Mouse (Mus musculus) brain, embryonic 14.5 days (tissue): ENCODE results near the gene Cryaa. TPM values are rescaled to one million over a fixed set of nuclear protein-coding genes. Genes with fewer than 3 reads are reported as not detected.

Experiments
- DNase-seq: peaks from one replicate; pipeline ENCODE4 v3.0.0-alpha.2; 2011; ENCODE audit warnings: low read depth
- CTCF ChIP-seq: fragments of 200-500 bp; IDR thresholded peaks from 2 replicates; pipeline ENCODE4 v1.5.1; 2012; ENCODE audit warnings: inconsistent platforms, mild to moderate bottlenecking, moderate library complexity, borderline replicate concordance; ENCODE audit not compliant: insufficient read depth, insufficient read length; ENCODE audit errors: extremely low read depth
- POLR2A ChIP-seq: fragments of 200-500 bp; IDR thresholded peaks from 2 replicates; pipeline ENCODE4 v1.6.1; 2012; ENCODE audit warnings: mild to moderate bottlenecking, inconsistent platforms, borderline replicate concordance; ENCODE audit not compliant: poor library complexity, insufficient read depth, insufficient read length, severe bottlenecking; ENCODE audit errors: extremely low read depth
- polyA plus RNA-seq: library from polyadenylated mRNA; depleted of rRNA; stranded (reverse); fragments of >200 nt; gene quantifications from 2 replicates; pipeline ENCODE4 v1.2.3, GENCODE M21; 2012

The Cryaa gene
- polyA plus RNA-seq, 1 experiment, result 0.12 TPM

GRCm38 (mm10) chr17:31646199-31647002, 31.2 kb upstream of the Cryaa start:
- DNase-seq, result no peak
- TF ChIP-seq CTCF (no peak), POLR2A (no peak)

DNA sequence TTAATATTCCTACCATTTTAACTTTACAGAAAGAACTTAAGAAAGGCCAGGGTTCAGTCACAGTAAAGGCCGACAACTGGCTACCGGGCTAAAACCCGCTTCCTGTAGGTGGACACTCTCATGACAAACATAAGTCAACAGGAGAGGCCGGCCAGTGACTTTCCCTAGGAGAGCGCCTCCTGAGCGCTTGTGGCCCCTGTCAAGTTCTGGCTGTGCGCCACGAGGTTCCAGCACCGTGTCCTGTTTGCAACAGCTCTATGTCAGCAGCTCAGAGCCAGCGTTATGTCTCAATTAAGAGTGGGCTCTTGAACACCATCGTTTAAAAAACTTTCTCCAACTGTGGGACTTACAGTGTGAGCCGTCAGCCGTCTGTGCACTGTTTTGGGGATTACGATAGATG, 25.5 kb upstream of the Cryaa start:
- TF ChIP-seq POLR2A (no peak), CTCF (no peak)
- DNase-seq, result no peak

GRCm38 (mm10) chr17:31653277-31653676, 24.3 kb upstream of the Cryaa start:
- TF ChIP-seq POLR2A (no peak), CTCF (no peak)
- DNase-seq, result no peak

- no peak for DNase-seq
- TF ChIP-seq POLR2A (no peak), CTCF (no peak)
Observed at GRCm38 (mm10) chr17:31655366-31655765, 22.2 kb upstream of the Cryaa start.

DNA sequence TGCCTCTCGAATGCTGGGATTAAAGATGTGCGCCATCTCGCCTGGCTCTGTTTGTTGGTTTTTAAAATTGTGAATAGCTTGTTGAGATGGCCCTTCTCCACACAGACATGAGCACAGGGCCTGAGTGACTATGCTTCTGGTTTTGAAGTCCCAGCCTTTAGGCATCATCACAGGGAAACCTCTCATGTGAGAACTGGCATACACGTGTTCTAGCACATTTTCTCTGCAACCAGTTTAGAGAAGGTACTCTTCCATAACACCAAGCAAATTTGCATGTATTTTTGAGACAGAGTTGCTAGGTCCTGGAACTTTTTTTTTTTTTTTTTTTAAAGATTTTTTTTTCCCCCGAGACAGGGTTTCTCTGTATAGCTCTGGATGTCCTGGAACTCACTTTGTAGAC, 20.9 kb upstream of the Cryaa start:
- no peak for TF ChIP-seq POLR2A
- no peak for TF ChIP-seq CTCF
- no peak for DNase-seq

GRCm38 (mm10) chr17:31657141-31657983, 20.2 kb upstream of the Cryaa start:
- no peak for DNase-seq
- TF ChIP-seq CTCF (no peak), POLR2A (no peak)

DNA sequence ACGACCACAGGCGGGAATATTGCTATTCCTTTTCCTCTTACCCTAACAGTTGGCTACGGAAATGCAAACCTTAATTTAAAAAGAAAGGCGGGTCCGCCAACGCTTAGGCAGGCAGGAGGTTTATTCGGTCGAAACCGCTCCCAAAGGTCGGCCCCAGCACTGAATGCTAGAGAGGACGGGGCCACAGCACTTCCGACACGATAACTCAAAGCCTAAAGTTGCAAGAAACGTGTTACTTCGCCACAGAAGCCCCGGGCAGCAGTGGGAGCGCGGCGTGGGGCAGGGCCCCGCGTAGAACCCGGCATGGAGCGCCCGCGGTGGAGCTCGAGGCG, 19.5 kb upstream of the Cryaa start:
- DNase-seq, result no peak
- TF ChIP-seq POLR2A, result no peak
- no peak for TF ChIP-seq CTCF

DNA sequence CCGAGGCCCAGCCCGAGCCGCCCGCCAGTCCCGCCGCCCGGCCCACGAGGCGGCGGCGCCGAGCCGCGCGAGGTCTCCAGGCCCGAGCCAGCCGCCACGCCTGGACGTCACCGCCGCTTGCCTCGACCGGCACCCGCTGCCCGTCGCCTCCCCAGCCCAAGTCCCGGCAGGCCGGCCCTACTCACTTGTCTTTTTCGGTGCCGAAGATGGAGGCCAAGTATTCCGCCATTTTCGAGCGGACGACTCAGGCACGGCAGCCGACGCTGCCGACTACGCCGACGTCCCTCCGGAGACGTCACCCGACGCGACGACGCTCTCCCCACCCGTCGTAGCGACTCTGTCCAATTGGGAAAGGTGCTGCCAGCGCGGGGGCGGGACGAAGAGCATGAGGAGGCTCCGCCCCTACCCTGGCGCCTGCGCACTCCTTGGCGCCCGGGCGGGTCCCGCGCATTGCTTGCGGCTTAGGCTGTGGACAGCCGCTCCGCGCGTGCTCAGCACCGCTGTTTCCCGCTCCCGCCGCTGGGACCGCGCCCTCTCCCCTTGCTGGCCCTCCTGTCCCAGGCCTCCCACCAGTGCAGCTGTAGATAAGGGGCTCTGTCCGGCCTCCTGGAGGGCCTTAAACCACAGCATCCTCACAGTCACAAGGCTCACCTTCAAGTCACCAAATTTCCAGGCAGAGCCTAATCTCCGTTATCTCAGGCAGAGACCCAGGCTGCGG, 19.0 kb upstream of the Cryaa start, which contains the start of gene U2af1:
TSS of gene U2af1 (minus strand) at position 425 of the 718 bp plus-strand sequence.
- DNase-seq, result peak; percentile 99
- TF ChIP-seq CTCF, result no peak
- peak; percentile 94 for TF ChIP-seq POLR2A

- no peak for TF ChIP-seq POLR2A
- no peak for TF ChIP-seq CTCF
- DNase-seq, result peak; percentile 65
Observed at GRCm38 (mm10) chr17:31660661-31661250, 16.9 kb upstream of the Cryaa start.

GRCm38 (mm10) chr17:31662855-31663254, 14.8 kb upstream of the Cryaa start:
- DNase-seq, result no peak
- TF ChIP-seq CTCF (peak; percentile 16; the same call in 1 of the 2 replicates), POLR2A (no peak)
